Mouse (Mus musculus) myocyte (in vitro differentiated cells): ENCODE results near the gene Il34.

Experiments
- CEBPB ChIP-seq: IDR thresholded peaks from 2 replicates; pipeline ENCODE4 v1.6.1; 2011; ENCODE audit warnings: mild to moderate bottlenecking, moderate library complexity; ENCODE audit not compliant: poor library complexity, insufficient read depth, severe bottlenecking
- E2F4 ChIP-seq: IDR thresholded peaks from one replicate; pipeline ENCODE4 v1.6.1; 2011; ENCODE audit warnings: mild to moderate bottlenecking, control low read depth, moderate library complexity; ENCODE audit not compliant: insufficient read depth
- MYOD1 ChIP-seq, 3 experiments: IDR thresholded peaks; one replicate each; pipeline ENCODE4 v1.6.1; 2011; ENCODE audit warnings: control low read depth in 2 of 3, low read depth in 2 of 3, mild to moderate bottlenecking in 2 of 3, moderate library complexity in 1 of 3; ENCODE audit not compliant: insufficient read length in 2 of 3, control insufficient read depth in 1 of 3
- POLR2A ChIP-seq: IDR thresholded peaks from one replicate; pipeline ENCODE4 v1.6.1; 2011; ENCODE audit warnings: low read depth, mild to moderate bottlenecking, control low read depth, moderate library complexity; ENCODE audit not compliant: insufficient read length
- POLR2AphosphoS2 ChIP-seq: IDR thresholded peaks from one replicate; pipeline ENCODE4 v1.6.1; 2011; ENCODE audit warnings: low read depth, control low read depth; ENCODE audit not compliant: insufficient read length
- TCF12 ChIP-seq: IDR thresholded peaks from one replicate; pipeline ENCODE4 v1.6.1; 2011; ENCODE audit warnings: mild to moderate bottlenecking, control low read depth; ENCODE audit not compliant: poor library complexity, insufficient read depth, severe bottlenecking
- TCF3 ChIP-seq: IDR thresholded peaks from one replicate; pipeline ENCODE4 v1.6.1; 2011; ENCODE audit warnings: low read depth, control low read depth; ENCODE audit not compliant: insufficient read length

DNA sequence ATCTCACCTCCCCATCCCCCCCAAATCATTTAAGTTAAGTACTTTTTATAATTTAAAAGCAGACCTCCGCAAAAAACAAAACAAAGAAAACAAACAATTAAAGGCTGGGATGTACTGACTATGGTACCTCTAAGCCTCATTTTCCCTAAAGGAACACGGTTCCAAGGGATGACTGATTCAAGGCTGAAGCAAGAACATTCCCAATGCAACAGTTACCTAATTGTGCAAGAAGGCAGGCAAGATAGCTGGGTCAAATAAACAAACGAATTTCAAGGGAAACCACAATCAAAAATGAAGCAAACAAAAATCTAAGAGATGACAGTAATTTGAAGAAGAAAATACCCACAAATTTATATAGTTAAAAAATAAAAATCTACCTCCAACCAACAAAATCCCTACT is 16.2 kb upstream of the Il34 start:
- TF ChIP-seq POLR2A (no peak), E2F4 (no peak), POLR2AphosphoS2 (no peak), TCF12 (no peak), MYOD1 (IDR thresholded peaks at IDR 0.05; ENCODE audit: control insufficient read depth in 1 of 3, insufficient read length in 2 of 3, low read depth in 2 of 3) (no peak), TCF3 (no peak), CEBPB (no peak)
